Mouse (Mus musculus) adrenal gland, adult (tissue): ENCODE measurements around the gene Gli2.
A peak's percentile ranks its signal among the peaks of the same experiment; 100 is the strongest.

Experiments
- DNase-seq, 2 experiments: peaks; one replicate each; pipeline ENCODE4 v3.0.0; 2022 to 2023; ENCODE audit warnings: low spot score in 1 of 2; ENCODE audit not compliant: inconsistent age in 2 of 2

The Gli2 gene

DNA sequence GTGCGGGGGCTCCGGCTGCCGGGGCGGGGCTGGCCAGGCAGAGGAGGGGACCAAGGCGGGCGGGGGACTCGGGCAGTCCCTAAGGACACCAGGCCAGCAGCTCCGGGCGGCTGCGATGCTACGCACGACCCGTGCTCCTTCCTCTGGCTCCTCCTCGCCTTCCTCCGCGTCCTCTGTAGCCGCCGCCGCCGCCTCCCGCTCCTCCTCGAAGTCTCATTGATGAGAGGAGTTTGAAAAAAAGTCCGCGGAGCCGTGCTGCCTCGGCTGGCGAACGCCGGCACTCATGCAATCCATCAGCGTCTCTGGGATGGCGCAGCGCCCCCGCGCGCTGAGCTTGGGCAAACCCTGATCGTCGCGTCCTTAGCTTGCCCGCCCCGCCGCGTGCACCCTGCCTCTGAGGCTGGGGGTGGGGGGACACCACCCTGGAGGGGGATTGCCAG lies at the start of gene Gli2:
Gene Gli2, minus strand, starts transcription at position 218 of the 440 bp plus-strand sequence.
- peak; percentile 81 to 91 for DNase-seq

DNA sequence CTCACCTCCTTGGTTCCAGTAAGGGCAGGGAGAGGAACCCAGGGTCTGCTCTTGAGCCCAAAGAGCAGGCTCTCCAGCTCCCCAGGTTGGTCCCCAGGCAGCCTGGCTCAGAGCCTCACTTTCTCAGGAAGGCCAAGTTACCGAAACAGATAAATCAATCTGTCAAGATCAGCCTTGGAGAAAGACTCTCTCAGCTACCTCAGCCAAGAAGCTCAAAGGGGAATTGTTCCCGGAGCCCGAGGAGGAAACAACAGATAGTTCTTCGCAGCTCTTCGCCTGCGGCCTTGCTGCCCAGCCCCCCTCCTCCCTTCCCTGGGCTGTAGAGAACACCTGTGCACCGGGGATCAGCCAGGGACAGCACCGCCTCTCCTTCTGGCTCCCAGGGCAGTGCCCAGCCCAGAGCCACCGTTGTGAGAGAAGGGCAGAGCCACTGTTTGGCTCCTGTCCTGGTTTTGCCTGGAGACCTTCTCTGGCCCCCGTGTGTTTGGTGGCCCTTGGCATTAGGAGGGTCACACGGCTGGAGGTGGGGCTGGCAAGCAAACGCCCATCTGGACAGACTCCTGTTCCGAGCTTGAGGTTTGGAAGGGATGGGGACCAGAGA lies 44.6 kb upstream of the Gli2 start:
- DNase-seq = peak; percentile 38 to 84

DNA sequence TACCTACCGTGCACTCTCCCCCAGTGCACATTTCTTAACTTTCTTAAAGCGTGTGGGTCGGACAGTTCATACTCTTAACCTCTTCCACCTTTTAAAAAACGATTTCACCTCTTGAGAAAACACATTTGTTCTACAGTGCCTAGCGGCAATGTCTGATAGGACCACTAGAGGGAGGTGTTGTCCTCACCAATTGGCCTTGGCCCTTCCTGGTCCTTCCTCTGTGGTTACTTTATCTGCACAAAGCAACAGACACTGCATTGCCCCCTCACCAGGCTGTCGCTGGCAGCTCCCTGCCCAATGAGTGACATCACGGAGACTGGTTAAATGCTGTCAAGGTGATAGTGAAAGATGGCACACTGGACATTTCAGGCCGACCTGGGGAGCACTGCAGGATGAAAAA lies 40.3 kb upstream of the Gli2 start:
- DNase-seq = peak; percentile 64 to 89

DNA sequence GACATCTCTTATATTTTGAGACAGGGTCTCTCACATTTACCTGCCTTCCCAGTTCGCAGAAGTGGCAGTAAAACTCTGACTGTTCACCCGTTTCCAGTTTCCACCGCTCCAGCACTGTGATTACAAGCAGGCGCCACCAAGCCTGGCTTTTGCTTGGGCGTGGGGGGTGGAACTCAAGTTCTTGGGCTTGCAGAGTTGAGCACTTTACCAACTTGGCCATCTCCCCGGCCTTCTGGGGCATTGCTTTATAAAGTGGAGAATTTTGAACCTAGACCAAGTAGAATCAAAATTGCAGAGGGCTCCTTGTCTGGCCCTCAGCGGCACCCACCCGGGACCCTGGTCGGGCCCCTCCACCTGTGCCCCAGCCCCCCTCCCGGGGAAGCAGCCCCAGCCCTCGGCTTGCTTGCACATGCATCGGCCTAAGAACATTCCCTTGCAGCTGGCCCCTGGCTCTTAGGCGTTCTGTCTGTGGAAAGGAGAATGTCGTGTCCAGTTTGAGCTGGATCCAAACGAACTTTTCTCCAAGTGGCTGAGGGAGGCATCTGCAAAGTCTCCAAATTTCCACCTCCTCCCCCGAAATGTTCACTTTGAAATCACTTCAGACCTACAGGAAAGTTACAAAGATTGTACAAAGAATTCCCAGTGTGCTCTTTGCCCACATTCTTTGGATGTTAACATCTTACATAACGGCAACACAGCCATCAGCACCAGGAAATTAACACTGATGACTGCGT lies 36.6 kb upstream of the Gli2 start:
- peak in 1 of 2 experiments; percentile 51 for DNase-seq

DNA sequence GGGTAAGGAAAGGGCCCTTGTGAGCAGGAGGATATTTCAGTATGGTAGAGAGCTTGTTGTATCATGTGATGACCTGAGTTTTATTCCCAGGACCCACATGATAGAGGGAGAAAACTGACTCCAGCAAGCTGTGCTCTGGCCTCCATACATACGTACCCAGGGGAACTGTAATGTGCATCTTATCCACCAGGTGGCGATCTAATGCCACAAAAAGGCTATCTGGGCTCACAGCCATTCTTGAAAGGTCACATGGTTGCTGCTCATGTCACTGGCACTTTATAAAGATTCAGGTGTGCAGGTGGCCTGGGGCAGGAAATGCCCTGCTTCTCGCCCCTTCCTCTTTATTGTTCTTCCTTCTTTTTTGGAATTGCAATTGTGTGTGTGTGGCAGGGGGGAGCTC lies 34.1 kb upstream of the Gli2 start:
- peak; percentile 71 to 94 for DNase-seq

DNA sequence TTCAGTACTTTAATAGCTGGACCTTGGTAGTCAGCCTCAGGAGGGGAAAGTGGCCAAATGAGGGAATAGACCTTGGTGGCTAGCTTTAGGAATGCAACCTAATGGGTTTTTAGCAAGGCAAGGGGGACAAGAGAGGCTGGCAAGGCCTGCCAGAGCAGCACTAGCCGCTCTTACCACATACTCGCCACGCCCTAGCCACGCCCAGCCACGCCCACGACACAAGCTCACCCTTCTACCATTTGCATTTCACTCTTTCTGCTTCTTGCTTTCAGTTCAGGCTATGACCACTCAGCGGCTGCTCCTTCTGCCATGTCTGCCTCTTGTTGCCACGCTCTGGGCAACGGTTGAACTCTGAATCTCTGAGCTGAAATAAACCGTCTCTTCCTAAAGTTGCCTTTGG lies 32.4 kb upstream of the Gli2 start:
- DNase-seq = no peak

DNA sequence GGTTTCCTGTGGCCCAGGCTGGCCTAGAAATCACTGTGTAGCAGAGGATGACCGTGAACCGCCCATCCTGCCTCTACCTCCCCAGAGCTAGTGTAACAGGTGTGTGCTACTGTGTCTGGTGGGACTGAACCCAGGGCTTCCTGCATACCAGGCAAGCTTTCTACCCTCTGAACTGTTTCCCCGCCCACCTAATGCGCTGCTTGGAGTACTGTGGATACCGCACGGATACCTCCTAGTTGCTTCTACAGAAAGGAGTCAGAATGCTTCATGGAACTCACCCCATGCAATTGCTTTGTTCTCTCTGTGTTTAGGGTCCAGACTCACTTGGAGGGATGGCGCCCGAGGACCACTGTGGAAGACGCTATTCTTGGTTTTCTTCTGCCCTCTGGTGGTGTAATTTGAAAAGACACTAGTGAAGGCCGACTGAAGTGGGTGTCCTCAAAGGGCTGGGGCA lies 30.1 kb upstream of the Gli2 start:
- DNase-seq = peak in 1 of 2 experiments; percentile 72

DNA sequence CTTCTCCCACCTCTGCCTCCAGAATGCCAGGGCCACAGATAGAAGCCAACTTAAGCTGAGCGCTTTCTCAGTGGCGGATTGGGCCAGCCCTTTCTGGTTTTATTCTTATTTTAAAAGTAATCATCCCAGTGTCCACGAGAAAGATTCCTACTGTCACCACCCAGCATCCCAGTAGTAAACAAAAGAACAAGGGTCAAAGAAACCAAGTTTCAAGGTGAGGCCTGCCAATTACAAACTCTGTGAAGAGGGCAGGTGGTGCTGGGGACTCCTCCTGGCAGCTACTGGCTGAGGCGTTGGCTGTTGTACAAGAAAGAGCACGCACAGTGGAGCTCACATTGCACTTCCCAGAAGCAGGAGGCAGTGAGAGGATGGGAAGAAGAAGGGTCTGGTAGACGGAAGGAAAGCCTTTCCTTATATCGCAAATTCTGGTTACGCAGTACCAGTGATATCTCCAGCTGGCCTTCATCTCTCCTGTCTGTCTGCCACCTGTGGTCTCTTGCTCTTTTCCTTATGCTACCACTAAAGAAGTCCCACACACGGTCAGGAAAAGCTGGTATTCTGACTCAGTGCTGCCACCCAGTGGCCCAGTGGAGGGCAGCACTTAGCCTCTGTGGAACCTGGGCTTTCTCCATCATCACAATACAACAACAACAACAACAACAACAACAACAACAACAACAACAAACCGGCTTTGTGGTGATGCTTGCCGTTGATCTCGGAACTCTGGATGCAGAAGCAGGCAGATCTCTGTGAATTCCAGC lies 29.0 kb upstream of the Gli2 start:
- peak in 1 of 2 experiments; percentile 68 for DNase-seq

DNA sequence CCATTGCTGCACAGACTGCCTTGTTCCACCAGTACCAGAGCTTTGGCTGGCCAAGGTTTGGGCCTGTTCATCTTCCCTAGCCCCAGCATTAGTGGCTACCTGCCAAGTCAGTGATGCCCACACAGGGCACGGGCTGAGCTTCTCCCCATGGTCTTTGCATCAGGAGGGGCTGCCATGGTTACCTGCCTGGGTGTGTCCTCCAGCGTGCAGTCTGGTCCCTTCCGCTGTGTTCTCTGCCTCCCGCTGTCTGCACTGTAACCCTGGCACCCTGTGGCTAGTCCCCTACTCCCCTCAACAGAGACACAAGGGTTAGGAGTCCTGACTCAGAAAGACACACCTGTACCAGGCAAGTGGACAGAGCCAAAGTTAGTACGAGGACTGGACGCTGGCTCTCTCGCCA lies 24.5 kb upstream of the Gli2 start:
- DNase-seq = no peak

DNA sequence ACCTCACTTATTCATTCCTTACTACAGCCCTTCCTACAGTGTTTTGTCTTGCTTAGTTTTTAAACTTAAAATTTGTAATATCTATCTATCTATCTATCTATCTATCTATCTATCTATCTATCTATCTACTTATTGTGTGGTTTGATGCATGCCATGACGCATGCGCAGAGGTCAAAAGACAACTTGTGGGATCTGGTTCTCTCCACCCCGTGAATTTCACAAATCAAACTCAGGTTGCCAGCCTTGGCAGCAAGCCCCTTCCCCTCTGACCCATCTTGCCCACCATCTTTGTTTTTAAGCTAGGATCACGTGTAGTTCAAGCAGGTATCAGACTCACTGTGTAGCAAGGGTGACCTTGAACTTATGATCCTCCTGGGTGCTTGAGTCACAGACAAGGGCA lies 22.9 kb upstream of the Gli2 start:
- DNase-seq = no peak

DNA sequence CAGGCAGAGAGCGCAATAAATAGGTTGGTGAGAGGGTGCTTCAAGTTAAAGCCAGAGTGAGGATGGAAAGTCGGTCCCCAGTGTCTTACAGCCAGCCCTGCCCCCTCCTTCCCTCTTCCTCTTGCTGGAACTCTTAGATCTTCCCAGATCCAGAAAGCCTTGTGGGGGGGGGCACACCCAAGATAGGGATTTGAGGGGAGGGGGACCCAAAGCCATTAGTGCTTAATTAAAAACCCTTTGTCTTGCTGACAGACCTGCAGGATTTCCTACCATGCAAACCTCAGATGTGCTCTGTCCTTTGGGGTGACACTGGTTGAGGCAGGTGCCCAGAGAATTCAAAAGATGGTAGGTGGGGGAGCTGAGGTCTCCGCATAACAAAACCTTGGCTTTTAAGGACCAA lies 22.5 kb upstream of the Gli2 start:
- DNase-seq = no peak

DNA sequence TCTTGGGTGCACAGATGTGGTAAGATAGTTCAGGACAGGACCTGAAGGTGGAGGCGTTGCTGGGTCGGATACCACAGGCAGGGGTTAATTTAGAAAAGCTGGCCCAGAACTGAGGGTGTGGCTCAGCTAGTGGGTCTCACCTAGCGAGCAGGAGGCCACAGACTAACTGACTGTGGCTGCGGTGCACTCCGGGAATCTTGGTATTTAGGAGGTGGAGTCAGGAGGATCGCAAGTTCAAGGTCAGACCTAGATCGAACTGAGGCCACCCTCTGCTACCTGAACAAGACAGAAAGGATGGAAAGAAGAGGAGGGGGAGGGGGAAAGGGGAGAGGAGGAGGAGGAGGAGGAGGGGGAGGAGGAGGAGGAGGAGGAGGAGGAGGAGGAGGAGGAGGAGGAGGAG lies 22.1 kb upstream of the Gli2 start:
- no peak for DNase-seq

DNA sequence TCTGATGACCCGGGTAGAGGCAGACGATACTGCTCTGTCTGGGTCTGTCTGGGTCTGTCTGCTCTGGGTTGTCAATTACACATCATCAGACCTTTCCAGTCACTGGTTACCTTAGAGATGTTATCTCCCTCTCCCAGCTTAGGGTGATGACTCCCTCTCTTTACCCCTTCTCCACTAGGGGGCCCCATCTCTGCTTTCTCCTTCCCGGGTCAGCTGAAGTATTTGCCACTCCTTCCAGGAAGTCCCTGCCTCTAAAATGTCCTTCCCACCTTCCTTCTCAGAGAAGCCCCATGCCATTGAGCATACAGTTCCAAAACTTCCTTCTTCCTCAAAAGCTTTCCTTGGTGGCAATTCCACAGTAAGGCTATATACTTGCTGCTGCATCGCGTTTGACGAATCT lies 21.5 kb upstream of the Gli2 start:
- no peak for DNase-seq

DNA sequence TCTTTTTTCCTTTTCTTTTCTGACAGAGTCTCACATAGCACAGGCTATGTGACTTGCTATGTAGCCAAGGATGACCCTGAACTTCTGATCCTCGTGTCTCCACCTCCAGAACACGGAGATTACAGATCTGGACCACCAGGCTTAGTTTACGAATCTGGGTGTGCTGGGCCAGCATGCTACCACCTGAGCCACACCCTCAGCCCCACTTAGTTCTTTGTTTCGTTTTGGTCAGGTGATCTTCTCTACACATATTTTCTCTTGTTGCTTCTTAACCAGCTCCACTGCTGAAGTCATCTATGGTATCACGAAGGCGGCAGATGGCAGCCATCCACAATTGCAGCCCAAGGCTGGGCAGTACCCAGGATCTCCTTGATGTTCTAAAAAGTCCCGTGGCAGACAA lies 20.5 kb upstream of the Gli2 start:
- no peak for DNase-seq

DNA sequence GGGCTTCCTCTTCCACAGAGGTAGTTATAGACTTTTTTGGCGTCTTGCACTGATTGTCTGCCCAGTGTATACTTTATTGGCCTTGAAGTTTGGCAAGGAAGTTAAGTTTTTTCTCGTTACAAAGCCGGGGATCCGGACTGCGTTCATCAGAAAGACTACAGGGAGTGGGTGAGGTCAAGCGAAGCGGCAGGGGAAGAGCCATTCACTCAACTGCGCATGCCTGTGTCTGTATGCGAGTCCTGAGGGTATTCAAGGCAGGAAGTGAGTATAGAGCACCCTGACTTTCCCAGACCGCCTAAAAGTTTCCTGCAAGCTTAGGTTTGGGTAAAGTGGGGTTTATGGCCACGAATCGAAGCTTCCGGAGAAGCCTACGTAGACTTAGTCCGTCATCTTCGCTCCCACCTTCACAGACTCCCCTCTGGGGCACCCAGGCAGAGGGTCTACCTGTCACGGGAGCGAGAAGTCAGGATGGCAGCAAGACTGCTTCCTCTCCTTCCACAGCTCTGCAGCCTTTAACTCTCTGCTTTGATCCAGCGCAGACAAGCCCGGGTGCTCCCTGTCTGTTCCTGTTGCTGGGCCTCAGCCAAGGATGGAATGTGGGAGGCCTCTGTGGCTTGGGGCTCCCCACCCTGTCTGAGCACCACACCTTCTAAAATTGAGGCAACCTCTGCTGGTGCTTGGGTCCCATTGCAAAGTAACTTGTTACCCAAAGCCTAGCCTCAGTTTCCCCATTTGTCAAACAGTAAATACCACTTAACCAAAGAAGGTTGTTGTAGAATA lies 11.7 kb upstream of the Gli2 start:
- no peak for DNase-seq

DNA sequence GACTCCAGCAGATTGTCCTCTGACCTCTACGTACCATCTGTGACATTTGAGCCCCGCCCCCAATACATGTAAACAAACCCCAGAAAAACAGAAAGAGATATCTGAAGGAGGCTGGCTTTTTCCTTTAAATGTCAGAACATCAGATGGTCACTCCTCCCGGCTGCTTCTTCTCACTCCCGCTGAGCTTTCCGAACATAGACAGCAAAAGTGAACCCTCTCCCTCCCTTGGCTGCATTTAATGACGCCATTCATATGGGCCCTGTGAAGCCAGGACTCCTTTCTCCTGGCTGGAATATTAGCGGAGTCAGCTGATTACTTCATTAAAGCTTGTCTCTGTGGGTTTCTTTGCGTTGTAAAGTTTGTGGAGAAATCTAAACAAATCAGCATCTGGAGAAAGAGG lies 3.1 kb upstream of the Gli2 start:
- DNase-seq = no peak

DNA sequence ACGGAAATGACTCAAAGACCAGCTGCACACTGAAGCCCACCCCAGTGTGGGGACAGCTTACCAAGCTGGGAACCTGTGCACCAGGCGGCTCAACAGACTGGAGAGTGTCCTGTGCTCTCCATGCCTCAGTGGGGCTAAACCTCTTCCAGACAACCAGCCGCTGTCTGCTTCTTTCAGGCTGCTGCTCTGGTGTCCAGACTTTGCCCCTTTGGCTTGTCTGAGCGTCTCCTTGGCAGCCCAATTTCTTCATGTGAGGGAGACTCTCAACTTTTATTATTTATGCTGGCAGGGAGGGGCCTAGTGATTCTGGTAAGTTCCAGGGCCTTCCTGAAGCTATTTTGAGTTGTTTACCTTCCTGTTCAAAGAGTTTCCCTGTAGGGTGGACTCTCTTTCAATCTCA lies 2.4 kb upstream of the Gli2 start:
- DNase-seq = no peak

DNA sequence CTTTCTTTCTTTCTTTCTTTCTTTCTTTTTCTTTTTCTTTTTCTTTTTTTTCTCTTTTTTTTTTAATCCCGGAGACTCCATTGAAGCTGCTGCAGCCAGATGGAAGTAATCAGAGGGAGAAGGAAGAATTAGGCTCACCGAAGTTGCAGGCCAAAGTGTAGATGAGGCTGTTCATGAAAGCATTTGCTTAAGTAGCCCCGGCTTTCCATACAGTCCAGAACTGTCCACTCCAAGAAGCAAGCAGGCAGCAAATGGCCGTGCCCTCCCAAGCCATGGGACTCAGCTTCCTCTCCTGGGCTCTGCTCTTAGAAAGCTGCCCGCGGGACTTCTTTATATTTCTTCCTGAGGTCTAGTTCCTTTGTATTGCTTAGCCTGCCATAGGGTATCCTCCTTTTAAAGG lies 1.0 kb upstream of the Gli2 start:
- DNase-seq = no peak

DNA sequence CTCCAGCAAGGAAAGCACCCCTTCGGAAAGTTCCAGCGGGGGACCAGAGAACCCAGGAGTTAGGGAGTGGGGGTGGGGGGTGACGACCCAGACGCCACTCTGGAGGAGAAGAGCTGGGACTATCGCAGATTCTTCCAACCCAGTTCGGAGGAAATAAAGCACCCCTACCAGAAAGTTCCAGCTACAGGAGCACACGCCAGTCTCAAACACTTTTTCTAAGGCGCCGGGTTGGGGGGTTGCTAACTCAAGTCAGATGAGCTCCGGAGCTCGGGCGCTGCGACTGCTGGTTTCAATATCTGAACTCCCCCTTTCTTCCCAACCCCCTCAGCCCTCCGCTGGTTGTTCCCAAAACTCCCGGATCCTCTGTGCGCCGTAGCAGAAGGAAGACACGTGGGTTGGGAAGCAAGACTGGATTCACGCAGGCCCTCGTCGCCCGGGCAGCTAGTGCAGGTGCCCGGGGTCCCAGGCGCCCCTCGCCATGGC lies 494 bp upstream of the Gli2 start:
- DNase-seq = no peak

DNA sequence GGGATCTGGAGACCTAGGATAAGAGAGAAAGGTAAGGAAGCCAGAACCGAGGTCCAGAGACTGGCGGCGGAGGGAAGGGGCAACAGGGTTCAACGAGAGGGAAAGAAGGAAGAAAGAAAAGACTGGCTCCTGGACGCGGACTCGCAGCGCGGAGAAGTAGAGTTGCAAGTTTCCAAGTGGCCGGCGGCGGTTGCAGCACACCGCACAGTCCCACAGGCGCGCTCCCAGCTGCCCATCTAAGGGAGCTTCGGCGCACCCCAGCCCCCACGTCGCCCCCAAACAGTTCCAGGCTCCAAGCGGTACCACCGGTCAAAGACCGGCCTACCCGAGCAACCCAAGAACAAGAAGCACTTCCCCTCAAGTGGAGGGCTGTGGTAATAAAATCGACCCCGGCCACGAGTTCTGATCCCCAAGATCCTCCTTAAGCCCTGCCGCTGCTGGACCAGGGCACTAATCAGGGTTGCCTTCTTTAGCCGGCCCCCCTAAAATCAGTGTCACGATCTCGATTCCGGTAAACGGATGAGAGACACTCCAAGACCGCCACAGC lies 715 bp downstream of the Gli2 start:
- DNase-seq = peak in 1 of 2 experiments; percentile 52
